Mouse (Mus musculus) inflammation-experienced regulatory T-cells, adult 6 months (primary cell): Measurements from ENCODE around the gene Nrxn2. TPM values are rescaled to one million over a fixed set of nuclear protein-coding genes. Genes with fewer than 3 reads are reported as not detected.

Source experiments
- ATAC-seq: one replicate; pipeline ENCODE4 v1.8.0; 2017
- polyA plus RNA-seq, 3 experiments: library from polyadenylated mRNA; unstranded; fragments of 100-300 nt; shearing (Covaris generic); gene quantifications; one replicate each; pipeline ENCODE4 v1.2.1; 2017

The Nrxn2 gene
- polyA plus RNA-seq, 3 experiments from 2014 or later = 0.26 TPM; not detected in 2

DNA sequence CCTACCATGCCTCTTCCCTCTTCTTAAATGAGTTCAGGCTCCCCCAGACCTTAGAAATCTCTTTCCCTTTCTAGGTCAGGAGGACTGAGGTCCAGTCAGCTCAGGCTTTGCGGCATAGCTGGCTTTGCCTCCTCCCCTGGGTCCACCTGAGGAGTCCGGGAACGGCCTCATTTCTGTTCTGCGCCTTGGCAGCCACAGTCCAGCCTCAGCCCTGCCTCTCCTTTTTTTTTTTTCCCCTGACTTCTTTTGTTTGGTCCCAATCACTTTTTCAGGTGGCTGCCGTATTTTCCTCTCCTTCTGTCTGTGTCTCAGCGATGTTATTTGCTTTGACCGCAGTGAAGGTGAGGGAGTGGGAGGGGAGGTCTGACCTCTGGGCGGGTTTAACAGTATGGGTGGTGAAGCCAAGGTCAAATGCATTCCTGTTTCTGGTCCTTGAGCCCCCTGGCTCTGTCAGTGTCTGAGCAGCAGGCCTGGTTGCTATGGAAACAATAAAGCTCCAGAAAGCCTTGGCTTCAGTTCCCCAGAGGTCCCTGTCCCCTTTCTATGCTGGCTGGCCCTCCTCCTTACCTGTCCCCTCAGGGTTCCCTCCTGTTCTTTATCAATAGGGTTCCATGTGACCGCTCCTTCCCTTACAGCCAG lies 34.3 kb downstream of the Nrxn2 start:
- no peak for ATAC-seq

DNA sequence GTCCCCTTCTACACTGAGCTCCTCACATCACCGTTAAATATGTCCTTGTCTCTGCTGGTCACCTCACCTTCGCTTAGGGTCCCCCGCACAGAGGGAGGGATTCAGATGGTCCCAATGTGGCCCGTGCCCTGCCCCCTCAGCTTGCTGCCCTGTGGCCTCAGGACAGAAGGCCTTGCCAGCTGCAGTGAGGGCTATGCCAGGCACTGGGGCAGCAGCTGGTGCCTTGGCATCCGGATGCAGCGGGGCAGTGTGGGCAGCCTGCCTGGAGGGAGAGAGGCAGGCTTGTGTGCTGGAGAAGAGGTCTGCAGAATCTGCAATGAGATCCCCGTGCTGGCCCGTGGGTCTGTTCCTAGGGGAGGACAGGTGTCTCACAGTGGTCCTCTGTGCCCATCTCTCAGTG lies 34.8 kb downstream of the Nrxn2 start:
- no peak for ATAC-seq

DNA sequence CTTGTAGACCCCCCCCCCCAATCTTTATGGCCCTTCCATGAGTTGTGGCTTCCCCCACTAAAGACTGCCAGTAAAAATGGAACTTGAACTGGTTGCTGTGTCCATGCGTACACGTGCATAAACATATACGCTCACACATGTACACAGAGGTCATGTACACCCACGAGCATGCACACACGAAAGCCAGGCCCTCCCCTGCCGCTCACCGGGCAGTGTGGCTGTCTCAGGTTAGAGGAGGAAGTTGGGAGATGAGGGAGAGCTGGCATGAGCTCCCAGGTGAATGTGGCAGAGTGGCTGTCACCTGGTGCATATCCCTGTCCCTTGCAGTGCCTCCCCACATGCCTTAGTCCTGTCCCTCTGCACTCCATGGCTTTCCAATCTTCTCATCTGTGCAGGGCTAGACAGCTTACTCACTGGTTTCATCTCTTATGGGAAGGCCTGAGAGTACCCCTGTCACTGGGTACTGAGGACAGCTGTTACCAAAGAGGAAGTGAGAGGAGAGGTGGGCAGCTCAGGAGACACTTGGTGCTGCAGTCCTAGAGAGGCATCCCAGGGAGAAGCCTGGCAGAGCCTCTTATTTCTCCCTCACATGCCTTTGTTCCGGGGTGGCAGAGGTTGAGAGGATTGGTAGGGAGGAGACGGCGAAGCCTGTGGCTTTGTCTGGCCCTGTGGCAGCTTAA lies 35.6 kb downstream of the Nrxn2 start:
- no peak for ATAC-seq

DNA sequence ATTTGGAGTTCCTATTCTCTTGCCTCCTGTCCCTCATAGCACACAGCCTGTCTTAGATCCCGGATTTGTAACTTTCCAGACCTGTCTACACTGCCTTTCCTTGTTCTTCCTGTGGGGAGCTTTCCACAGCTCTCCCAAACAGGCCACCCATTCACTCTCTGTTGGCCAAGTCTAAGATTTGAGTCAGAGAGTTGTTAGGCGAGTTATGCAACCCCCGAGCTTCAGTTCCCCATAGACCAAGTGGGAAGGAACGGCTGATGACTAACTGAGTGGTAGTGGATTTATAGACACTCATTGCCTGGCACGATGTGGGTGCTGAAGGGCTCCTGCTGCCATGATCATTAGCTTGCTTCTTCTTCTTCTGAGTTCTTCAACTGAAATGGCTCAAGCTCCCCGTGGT lies 41.0 kb downstream of the Nrxn2 start:
- ATAC-seq = no peak

DNA sequence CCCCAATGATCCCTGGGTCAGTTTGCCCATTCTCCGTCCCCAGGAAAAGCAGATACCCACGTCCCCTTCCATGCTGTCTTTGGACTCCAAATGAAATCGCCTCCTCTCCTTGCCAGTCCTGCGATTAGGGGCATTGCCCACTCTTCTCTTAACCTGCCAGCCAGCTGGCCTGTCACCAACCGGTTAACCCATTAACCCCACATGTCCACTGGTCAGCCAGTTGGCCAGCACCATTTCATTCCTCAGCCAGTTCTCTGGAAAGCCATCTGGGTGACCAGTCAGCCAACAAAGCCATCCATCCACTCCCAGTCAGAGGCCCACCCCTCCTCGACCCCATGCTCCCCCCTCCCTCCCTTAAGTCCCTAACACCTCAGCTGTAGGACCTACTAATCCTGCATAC lies 44.3 kb downstream of the Nrxn2 start:
- ATAC-seq = no peak

DNA sequence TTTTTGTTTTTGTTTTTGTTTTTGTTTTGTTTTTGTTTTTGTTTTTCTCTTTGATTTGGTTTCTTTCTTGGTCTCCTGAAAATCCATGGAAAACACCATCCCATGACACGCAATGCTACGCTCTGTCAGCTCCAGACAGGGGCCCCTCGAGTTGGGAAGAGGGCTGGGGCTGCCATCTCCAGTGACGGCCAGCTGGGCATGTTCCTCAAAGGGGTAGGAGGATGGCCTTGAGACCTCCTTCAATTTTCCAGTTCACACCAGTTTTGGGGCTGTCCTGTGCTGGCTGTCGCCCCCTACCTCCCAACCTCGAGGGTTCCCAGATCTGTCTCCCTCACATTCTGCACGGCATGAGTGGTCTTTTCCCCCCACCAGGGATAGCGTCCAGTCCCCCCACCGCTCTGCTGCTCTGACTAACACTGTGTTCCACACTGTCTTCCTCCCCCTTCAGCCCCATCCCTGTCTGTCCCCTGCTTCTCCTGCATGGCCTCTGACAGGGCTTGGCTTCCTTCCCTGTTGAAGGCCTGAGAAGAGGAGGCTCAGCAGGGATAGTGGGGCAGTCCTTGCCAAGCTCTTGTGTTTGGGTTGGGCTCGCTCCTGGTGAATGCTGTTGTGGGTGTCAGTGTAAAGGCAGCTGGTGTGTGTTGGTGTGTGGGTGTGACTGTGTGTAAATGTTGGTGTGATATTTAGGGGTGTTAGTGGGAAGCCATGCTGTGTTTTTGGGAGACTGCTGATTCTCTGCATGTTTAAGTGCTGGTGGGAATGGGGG lies 46.0 kb downstream of the Nrxn2 start:
- ATAC-seq = no peak

DNA sequence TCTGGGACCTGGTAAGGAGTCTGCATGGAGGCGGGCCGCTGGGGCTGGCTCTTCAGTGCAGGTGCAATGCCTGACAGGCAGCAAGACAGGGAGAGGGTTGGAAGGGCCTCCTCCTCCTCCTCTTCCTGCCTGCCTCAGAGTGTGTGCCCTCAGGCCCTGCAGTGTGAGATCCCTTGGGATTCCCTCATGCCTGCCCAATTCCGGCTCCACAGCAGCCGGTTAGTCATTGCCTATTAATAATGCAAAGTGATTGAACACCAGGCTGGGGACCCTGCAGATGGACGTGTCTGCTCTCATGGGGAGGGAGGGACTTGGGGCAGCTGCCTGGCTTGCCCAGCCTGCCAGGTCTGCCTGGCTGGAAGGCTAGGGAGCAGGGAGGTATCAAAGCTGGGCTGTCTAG lies 46.6 kb downstream of the Nrxn2 start:
- no peak for ATAC-seq

DNA sequence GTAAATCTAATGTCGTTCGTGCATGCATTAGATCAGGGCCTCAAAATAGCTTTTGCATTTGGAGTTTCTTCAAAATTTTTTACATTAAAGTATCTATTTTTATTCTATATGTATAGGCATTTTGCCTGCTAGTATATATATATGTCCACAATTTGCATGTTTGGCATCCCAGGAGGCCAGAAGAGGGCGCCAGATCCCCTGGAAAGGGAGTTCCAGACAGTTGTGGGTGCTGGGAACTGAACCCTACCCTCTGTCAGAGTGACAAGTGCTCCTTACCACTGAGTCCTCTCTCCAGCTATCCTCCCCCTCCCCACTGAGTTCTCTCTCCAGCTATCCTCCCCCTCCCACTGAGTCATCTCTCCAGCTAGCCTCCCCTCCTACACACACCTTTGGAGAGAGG lies 48.4 kb downstream of the Nrxn2 start:
- ATAC-seq = no peak

DNA sequence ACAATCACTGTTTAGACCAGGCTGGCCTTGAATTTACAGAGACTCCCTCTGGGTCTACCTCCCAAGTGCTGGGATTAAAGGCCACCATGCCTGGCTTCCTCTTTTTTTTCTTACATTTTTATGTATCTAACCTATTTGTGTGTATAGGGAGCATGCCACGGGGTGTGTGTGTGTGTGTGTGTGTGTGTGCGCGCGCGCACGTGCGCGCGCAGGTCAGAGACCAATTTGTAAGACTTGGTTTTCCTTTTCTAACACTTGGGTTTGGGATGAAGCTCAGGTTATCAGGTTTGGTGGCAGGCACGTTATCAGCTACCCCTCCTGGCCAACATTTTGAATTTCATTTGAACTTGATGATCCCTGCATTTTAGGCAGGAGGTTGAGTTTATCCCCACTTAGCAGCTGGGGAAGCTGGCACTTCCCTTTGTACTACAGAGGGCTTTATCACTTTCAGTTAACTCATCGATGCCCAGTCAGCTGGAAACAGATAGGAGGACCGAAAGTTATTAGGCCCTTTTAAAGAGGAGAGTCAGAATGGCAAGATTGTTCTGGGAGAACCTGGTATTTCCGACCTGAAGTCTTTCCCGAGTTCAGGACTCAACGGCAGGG lies 48.9 kb downstream of the Nrxn2 start:
- ATAC-seq = no peak

DNA sequence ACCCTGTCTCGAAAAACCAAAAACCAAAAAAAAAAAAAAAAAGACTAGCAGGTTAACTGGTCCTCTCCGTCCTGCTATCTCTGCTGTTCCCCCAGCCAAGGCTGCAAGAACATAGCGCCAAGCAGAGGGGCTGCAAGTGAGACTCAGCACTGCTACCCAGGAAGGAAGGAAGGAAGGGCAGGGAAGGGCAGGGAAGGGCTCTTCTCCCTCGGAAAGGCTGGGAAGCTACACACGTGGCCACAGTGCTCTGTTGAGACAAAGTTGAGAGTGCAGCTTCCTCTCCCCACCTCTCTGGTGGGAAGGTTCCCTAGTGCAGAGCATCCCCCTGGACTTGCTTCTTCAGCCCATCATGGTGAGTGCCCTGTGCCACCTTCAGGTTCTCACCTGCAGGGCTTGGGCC lies 53.1 kb downstream of the Nrxn2 start:
- ATAC-seq = no peak

DNA sequence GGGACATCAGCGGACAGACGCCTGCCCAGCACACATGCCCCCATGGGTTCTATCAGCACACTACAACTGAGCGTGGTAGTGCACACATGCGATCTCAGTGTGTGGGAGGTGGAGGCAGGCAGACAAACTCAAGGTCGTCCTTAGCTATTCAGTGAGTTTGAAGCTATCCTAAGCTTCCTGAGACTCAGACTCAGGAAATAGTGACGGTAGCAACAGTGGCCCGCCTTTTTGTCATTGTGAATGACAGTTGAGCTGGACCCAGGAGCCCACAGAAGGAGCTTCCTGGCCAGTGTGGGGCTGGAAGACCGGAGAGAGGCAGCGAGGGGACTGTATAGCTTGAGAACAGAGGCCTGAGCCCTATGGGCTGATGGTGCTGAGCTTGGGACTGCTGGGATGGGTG lies 54.3 kb downstream of the Nrxn2 start:
- no peak for ATAC-seq

DNA sequence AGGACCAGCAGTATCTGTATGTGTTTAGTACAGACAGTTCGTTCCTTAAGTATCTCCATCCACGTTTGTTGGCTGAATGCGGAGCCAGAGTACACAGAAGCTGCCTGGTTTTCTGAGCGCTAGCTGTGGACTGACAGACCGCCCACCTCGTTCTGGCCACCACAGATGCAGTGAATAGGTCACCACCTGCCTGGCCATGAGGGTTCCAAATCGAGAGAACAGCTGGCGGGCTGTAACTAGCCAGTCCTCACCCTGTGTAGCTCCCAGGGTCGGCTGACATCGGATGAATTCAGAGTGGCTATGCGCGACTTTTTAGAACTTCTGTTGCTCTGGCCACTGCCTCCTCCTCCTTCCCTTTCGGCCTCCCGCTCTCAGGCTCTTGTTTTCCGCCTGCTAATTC lies 56.2 kb downstream of the Nrxn2 start:
- ATAC-seq = no peak

DNA sequence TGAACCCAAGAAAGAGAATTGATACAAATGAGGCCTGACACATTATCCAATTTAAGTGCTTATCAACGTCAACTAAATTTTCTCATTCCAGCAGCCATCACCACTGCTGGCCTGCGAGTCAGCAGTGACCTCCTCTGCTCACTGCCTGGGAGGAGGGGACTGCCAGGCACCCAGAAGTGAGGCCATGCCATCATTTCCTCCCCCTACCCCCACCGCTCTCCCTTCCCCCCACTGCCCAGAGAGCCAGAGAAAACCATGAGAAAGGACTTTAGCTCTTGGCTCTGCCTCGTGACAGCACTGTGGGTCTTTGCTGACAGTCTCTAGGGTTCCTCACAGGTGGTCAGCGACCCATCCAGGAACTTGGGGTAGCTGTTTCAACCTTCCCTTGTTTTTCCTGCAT lies 56.6 kb downstream of the Nrxn2 start:
- ATAC-seq = no peak

DNA sequence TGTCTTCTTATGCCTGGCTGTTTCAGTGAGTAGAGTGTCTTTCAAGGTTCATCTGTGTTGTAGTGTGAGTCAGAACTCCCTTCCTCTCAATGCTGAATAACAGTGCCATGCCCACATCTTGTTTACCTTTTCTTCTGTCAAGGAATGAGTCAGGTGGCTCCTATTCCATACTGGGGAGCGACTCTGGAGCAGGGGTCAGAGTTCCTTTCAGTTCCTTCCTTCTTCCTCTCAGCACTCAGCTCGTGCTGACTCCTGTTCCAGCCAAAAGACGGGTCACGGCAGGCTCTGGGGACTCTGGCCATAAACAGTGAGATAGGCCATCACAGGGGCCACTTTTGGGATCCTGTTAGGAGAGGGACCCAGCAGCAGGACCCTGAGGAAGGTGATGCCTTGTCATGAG lies 58.5 kb downstream of the Nrxn2 start:
- no peak for ATAC-seq

DNA sequence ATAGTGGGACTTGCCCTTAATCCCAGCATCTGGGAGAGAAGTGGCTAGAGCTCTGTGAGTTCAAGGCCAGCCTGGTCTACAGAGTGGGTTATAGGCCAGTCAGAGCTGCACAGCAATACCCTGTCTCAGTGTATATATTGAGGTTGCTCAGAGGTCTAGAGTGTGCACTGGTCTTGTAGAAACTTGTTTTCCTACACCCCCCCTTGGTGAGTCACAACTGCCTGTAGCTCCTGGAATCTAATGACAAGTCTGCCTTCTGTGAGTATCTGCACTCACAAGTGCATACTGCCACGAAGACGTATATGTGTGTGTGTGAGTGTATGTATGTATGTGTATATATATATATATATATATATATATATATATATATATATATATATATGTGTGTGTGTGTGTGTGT lies 60.0 kb downstream of the Nrxn2 start:
- ATAC-seq = no peak

DNA sequence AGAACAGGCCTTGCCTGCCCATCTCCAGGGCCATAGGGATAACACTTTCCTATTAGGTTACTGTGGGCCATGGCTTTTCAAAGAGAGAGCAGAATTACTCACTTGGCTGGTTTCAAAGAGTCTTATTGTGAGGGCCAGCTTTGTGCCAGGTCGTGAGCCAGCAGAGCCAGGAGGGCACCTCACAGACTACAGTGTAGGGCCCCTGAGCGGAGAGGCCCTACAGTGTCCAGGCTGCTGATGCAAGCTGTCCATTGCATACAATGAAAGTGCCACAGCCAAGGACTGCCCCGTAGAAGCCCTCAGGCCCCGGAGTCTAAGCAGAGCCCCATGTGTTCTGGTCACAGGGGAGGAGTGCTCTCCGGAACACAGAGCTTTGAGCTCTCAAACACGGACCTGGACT lies 64.4 kb downstream of the Nrxn2 start:
- ATAC-seq = no peak

DNA sequence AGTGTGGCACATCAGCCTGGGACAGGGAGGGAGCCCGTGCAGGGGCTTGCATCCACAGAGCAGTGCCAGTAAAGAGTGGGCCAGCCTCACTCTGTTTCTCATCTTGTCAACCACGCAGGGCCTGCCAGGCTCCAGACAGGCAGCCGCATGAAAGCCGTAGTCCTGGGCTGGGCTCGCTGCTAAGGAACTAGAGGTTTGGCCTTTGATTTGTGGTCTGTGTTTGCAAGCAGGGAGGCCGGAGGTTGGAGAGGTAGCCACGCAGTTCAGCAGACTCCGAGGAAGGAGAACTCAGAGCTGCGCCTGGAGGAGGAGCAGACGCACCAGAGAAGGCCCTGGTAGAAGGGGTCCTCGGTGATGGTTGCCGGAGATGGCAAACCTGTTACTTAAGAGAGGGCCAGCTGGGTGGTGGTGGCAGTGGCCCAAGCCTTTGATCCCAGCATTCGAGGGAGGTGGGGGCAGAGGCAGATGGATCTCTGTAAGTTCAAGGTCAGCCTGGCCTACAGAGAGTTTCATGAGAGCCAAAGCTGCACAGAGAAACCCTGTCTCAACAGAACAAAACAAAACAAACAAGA lies 66.6 kb downstream of the Nrxn2 start:
- no peak for ATAC-seq

DNA sequence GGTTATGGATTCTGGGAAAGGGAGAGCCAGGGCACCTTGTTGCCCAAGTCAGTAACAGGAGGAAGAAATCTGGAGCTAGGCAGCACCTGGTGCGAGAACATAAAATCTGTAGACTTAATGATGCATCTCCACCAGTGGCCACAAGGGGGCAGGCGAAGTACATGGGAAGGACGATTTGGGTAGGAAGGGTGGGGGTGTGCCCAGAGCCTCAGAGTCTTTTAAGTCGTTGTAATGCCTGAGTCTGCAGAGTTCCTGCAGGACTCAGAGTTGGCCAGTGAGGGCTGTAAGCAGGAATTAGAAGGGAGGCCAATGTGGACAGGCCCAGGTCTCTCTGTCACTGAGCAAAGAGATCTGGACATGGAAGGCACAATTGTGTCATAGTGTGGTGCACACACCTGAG lies 70.5 kb downstream of the Nrxn2 start:
- ATAC-seq = no peak

DNA sequence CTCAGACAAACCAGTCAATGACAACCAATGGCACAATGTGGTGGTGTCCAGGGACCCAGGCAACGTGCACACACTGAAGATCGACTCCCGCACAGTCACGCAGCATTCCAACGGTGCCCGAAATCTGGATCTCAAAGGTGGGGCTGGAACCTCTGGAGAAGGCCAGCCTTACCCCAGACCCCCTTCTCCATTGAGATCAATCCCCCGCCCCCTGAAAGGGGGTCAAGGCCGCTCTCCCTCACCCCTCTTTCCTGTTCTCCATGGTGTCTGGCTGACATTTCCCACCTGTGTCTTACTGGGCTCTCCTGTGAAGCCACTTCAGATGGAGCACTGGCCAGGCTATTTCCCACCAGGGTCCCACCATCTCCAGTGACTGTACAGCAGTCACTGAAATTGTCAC lies 73.0 kb downstream of the Nrxn2 start:
- ATAC-seq = no peak

DNA sequence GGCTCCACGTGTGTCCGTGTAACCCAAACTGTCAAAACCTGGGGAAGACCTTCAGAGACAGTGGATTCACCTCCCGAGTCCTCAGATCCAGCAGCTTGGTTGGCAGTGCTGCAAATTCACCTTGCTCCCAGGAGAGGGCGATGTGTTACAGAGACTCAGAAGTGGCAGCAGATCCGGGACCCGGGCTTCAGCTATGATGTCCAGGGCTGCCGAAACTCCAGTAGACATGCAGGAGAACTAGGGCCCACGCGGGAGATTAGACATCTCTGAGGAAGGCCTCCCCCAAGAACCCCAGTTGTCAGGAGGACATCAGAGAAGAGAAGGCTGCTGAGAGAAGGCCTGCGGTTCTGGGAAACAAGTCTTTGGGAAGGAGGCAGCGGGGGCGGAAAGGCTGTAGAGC lies 73.6 kb downstream of the Nrxn2 start:
- no peak for ATAC-seq

DNA sequence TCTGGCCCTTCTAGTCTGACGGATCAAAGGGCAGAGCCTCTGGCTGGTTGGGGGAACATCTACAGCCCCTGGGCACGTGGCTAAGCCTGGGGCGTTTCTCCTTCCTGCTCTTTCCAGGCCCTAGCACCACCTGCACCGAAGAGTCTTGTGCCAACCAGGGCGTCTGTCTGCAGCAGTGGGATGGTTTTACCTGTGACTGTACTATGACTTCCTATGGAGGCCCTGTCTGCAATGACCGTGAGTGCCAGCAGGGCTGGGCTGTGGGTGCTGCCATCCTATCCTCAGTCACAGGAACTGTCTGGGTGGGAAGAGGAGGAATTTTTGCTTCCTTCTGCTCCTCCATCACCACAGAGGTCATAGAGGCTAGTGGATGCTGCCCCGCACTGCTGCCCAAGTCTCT lies 74.7 kb downstream of the Nrxn2 start:
- ATAC-seq = no peak

DNA sequence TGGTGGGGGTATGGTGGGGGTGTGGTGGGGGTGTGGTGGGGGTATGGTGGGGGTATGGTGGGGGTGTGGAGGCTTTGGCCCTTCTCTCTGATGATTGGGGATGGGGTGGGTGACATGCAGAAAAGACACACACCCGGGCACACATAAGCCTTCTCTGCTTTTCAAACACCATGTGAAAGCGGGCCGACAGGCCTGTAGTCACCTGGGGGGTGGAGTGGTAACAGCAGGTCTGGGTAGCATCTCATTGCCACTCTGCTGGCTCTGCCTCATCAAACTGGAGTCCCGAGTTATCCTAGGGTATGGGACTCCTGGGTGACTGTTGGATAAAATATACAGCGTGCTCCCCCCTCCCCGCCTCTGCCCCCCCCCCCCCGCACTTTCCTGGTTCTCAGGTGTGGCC lies 75.5 kb downstream of the Nrxn2 start:
- no peak for ATAC-seq

DNA sequence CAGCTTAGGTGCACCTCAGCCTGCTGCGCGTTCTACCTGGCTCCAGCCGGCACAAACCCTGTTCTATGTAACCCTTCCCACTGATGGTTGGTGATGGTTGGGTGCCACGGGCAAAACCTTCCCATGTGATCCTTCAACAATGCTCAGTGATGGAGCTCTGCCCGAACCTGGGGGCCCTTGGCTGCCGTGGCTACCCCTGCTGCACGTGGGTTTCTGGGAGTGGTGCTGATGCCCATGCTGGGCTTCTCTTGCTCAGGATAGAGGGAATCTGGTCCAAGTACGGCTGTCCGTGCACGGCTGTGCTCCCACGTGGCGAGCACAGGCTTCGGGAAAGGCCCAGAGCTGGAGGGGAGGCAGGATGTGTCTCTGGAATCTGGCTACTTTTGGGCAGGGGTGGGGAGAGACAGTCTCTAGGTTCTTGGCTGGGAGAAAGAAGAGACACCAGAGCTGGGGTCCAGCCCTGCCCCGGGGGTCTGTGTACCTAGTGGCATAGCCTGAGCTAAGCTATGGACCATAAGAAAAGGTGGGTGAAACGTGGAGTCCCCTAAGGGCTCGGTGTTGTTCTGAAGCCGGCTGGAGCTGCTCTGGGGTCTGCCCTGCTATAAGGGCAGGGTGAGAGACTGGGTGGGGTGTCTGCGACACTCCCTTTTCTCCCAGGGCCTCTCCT lies 76.1 kb downstream of the Nrxn2 start:
- no peak for ATAC-seq
